Mouse (Mus musculus): ENCODE data around the gene Cope. TPM values are rescaled to one million over a fixed set of nuclear protein-coding genes. Genes with fewer than 3 reads are reported as not detected.

Gene Cope
- total and polyA plus RNA-seq, 2 experiments from 2014 or later = 154 to 295 TPM

DNA sequence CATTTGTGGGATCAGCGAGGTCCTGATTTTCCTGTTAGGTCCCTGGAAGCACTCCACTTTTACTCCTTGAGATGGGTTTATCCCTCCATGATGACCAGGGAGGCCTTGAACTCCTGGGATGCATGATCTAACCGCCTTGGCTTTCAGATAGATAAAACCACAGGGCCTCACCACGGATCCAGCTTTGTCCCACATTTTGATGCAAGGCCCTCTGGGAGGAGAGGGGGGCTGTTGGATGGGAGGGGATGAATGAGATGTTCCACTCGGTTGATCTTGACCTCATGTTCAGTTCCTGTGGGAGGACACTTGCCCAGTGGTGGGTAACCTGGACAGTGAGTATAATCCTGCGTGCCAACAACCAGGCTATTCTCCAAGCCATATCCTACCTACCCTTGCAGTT lies 17.9 kb upstream of the Cope start:
- Histone ChIP-seq H3K27me3 (ENCODE audit: control insufficient read depth, insufficient read depth, low read length) (no peaks in the 10 kb centered on the region), H3K36me3 (replicated peaks; ENCODE audit: control insufficient read depth, insufficient read depth, low read length) (peaks cover 36% of the 10 kb centered on the region), H3K4me3 (ENCODE audit: low read depth, low read length) (no peak overlapping the region), H3K4me2 (ENCODE audit: low read depth, low read length) (no peak overlapping the region), H3K9me3 (replicated peaks; ENCODE audit: control insufficient read depth, low read length) (no peaks in the 10 kb centered on the region), H3K4me1 (ENCODE audit: control insufficient read depth, insufficient read depth) (peaks cover 6% of the 10 kb centered on the region), H3K27ac (ENCODE audit: low read depth) (no peak overlapping the region), H3K9ac (replicated peaks; ENCODE audit: low read depth, low read length) (no peak overlapping the region)
- WGBS = 63% methylated on average over 5 of the region's 5 CpGs
- TF ChIP-seq CTCF (IDR thresholded peaks at IDR 0.05; ENCODE audit: low read depth) (no peak), EP300 (IDR thresholded peaks at IDR 0.05; ENCODE audit: low read depth) (no peak)
- no peak for ATAC-seq (ENCODE audit: insufficient read depth, low read depth)
- no peak for DNase-seq (ENCODE audit: low spot score)

DNA sequence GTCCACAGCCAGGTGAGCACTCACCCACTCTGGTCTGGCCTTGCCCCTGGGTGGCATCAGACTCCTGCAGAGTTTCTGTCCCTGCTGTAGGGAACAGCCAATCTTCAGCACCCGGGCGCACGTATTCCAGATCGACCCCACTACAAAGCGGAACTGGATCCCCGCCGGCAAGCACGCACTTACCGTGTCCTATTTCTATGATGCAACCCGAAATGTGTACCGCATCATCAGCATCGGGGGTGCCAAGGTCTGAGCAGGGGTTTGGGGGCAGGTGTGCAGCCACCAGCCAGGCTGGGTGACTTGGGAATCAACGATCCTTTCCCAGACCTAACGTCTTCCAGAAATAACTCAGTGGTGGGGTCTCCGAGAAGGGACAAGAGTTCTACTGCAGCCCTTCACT lies 17.0 kb upstream of the Cope start:
- H3K4me2 ChIP-seq (ENCODE audit: low read depth, low read length) = no peak overlapping the region
- H3K27me3 ChIP-seq (ENCODE audit: control insufficient read depth, insufficient read depth, low read length) = no peaks in the 10 kb centered on the region
- H3K27ac ChIP-seq (ENCODE audit: low read depth) = no peak overlapping the region
- TF ChIP-seq EP300 (IDR thresholded peaks at IDR 0.05; ENCODE audit: low read depth) (no peak), CTCF (IDR thresholded peaks at IDR 0.05; ENCODE audit: low read depth) (no peak)
- H3K9ac ChIP-seq (replicated peaks; ENCODE audit: low read depth, low read length) = no peak overlapping the region
- WGBS = 92% methylated on average over 15 of the region's 15 CpGs
- H3K9me3 ChIP-seq (replicated peaks; ENCODE audit: control insufficient read depth, low read length) = no peaks in the 10 kb centered on the region
- DNase-seq (ENCODE audit: low spot score) (no peak), ATAC-seq (ENCODE audit: insufficient read depth, low read depth) (no peak)
- no peak overlapping the region for H3K4me3 ChIP-seq (ENCODE audit: low read depth, low read length)
- H3K4me1 ChIP-seq (ENCODE audit: control insufficient read depth, insufficient read depth) = peaks cover 5% of the 10 kb centered on the region
- H3K36me3 ChIP-seq (replicated peaks; ENCODE audit: control insufficient read depth, insufficient read depth, low read length) = peaks cover 38% of the 10 kb centered on the region

DNA sequence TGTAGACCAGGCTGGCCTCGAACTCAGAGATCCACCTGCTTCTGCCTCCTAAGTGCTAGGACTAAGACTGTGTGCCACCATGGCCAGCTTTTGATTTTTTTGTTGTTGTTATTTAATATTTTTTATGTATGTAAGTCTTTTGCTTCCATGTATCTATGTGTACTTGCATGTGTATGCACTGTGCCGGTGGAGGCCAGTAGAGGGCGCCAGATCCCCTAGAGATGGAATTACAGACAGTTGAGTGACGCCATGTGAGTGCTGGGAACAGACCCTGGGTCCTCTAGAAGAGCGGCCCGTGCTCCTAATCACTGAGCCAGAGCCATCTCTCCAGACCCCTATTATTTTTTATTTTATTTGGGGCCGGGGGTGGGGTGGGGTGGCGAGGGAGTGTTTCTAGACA lies 15.6 kb upstream of the Cope start:
- Histone ChIP-seq H3K4me2 (ENCODE audit: low read depth, low read length) (no peak overlapping the region), H3K9ac (replicated peaks; ENCODE audit: low read depth, low read length) (no peak overlapping the region), H3K4me1 (ENCODE audit: control insufficient read depth, insufficient read depth) (peaks cover 5% of the 10 kb centered on the region), H3K4me3 (ENCODE audit: low read depth, low read length) (no peak overlapping the region), H3K27ac (ENCODE audit: low read depth) (no peak overlapping the region), H3K9me3 (replicated peaks; ENCODE audit: control insufficient read depth, low read length) (no peaks in the 10 kb centered on the region), H3K36me3 (replicated peaks; ENCODE audit: control insufficient read depth, insufficient read depth, low read length) (peaks cover 49% of the 10 kb centered on the region), H3K27me3 (ENCODE audit: control insufficient read depth, insufficient read depth, low read length) (no peaks in the 10 kb centered on the region)
- WGBS = 85% methylated on average over 8 of the region's 8 CpGs
- TF ChIP-seq CTCF (IDR thresholded peaks at IDR 0.05; ENCODE audit: low read depth) (0 out of 2 replicates have a peak, but pooled peaks have one; percentile 0), EP300 (IDR thresholded peaks at IDR 0.05; ENCODE audit: low read depth) (no peak)
- ATAC-seq (ENCODE audit: insufficient read depth, low read depth) = no peak
- no peak for DNase-seq (ENCODE audit: low spot score)

DNA sequence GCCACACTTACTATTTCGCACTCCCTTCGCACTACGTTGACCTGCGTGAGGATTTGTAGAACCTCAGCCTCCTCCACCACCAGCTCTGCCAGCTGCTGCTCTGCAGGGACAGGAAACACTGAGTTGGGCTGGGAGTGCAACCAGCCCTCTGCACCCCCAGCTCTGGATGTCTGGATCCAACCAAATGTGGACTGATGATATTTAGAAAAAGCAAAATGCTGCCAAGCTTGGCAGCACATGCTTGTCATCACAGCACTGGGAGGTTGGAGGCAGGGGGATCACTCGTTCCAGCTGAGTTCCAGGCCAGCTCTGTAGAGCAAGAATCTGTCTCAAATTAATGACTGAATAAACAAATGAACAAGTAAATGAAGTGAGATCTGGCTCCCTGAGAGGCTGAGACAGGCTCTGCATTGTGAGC lies 8.3 kb upstream of the Cope start:
- no peak overlapping the region for H3K4me2 ChIP-seq (ENCODE audit: low read depth, low read length)
- H3K9me3 ChIP-seq (replicated peaks; ENCODE audit: control insufficient read depth, low read length) = no peaks in the 10 kb centered on the region
- DNase-seq (ENCODE audit: low spot score) (no peak), ATAC-seq (ENCODE audit: insufficient read depth, low read depth) (no peak)
- no peak overlapping the region for H3K9ac ChIP-seq (replicated peaks; ENCODE audit: low read depth, low read length)
- 59% methylated on average over 5 of the region's 5 CpGs for WGBS
- H3K27ac ChIP-seq (ENCODE audit: low read depth) = no peak overlapping the region
- H3K36me3 ChIP-seq (replicated peaks; ENCODE audit: control insufficient read depth, insufficient read depth, low read length) = peaks cover 84% of the 10 kb centered on the region
- H3K4me1 ChIP-seq (ENCODE audit: control insufficient read depth, insufficient read depth) = no peaks in the 10 kb centered on the region
- TF ChIP-seq CTCF (IDR thresholded peaks at IDR 0.05; ENCODE audit: low read depth) = no peak
- TF ChIP-seq EP300 (IDR thresholded peaks at IDR 0.05; ENCODE audit: low read depth) = no peak
- no peak overlapping the region for H3K4me3 ChIP-seq (ENCODE audit: low read depth, low read length)
- no peaks in the 10 kb centered on the region for H3K27me3 ChIP-seq (ENCODE audit: control insufficient read depth, insufficient read depth, low read length)

- H3K36me3 ChIP-seq (replicated peaks; ENCODE audit: control insufficient read depth, insufficient read depth, low read length) = peaks cover 50% of the 10 kb centered on the region
- H3K4me1 ChIP-seq (ENCODE audit: control insufficient read depth, insufficient read depth) = peaks cover 15% of the 10 kb centered on the region
- H3K9me3 ChIP-seq (replicated peaks; ENCODE audit: control insufficient read depth, low read length) = no peaks in the 10 kb centered on the region
- WGBS = 65% methylated on average over 3 of the region's 3 CpGs
- no peak overlapping the region for H3K4me3 ChIP-seq (ENCODE audit: low read depth, low read length)
- no peak overlapping the region for H3K9ac ChIP-seq (replicated peaks; ENCODE audit: low read depth, low read length)
- no peaks in the 10 kb centered on the region for H3K27me3 ChIP-seq (ENCODE audit: control insufficient read depth, insufficient read depth, low read length)
- TF ChIP-seq EP300 (IDR thresholded peaks at IDR 0.05; ENCODE audit: low read depth) = no peak
- no peak for TF ChIP-seq CTCF (IDR thresholded peaks at IDR 0.05; ENCODE audit: low read depth)
- ATAC-seq (ENCODE audit: insufficient read depth, low read depth) (no peak), DNase-seq (ENCODE audit: low spot score) (no peak)
- H3K4me2 ChIP-seq (ENCODE audit: low read depth, low read length) = no peak overlapping the region
- no peak overlapping the region for H3K27ac ChIP-seq (ENCODE audit: low read depth)
Observed at GRCm38 (mm10) chr8:70300881-70301280, 1.4 kb upstream of the Cope start.

- DNase-seq (ENCODE audit: low spot score) (no peak), ATAC-seq (ENCODE audit: insufficient read depth, low read depth) (peak; percentile 6; the same call in 1 of the 2 replicates)
- Histone ChIP-seq H3K9me3 (replicated peaks; ENCODE audit: control insufficient read depth, low read length) (no peaks in the 10 kb centered on the region), H3K4me2 (ENCODE audit: low read depth, low read length) (peak overlapping the region; percentile 89), H3K27ac (ENCODE audit: low read depth) (peak overlapping the region; percentile 62), H3K4me3 (ENCODE audit: low read depth, low read length) (peak overlapping the region; percentile 75), H3K9ac (replicated peaks; ENCODE audit: low read depth, low read length) (peak overlapping the region; percentile 80), H3K36me3 (replicated peaks; ENCODE audit: control insufficient read depth, insufficient read depth, low read length) (peaks cover 48% of the 10 kb centered on the region), H3K27me3 (ENCODE audit: control insufficient read depth, insufficient read depth, low read length) (no peaks in the 10 kb centered on the region), H3K4me1 (ENCODE audit: control insufficient read depth, insufficient read depth) (peaks cover 15% of the 10 kb centered on the region)
- WGBS = 3% methylated on average over 16 of the region's 16 CpGs
- TF ChIP-seq CTCF (IDR thresholded peaks at IDR 0.05; ENCODE audit: low read depth) (no peak), EP300 (IDR thresholded peaks at IDR 0.05; ENCODE audit: low read depth) (no peak)
Observed at GRCm38 (mm10) chr8:70302901-70303300, 583 bp downstream of the Cope start.
